Mouse (Mus musculus): ENCODE measurements around the gene Dazap2.
A peak's percentile ranks its signal among the peaks of the same experiment; 100 is the strongest.
"Not testable (repeated sequence)": the region's sequence is repeated elsewhere in the genome, so short reads cannot be mapped to it uniquely, and the experiment has no call there.

The Dazap2 gene

GRCm38 (mm10) chr15:100611951-100612350 is 3.2 kb upstream of the Dazap2 start:
- no peak for DNase-seq

GRCm38 (mm10) chr15:100612432-100612831 is 2.7 kb upstream of the Dazap2 start:
- DNase-seq: no peak

DNA sequence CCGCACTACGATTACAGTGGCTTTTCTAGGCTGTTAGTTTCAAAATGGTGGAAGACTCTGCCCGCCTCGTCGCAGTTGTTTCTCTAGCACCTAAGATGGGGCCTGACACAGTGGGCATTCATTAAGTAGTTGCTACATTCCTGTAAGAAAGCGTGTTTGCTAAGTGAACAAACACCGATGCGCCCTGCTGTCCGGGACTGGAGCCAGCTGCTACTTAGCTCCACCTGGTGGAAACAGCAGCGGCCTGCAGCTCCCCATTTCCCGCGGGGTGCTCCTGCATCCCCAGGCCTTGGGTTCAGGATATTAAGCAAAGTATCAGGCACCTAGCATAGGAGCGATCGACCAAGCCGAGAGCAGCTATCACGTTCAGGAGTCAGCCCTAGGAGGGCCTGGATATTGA is 1.6 kb upstream of the Dazap2 start:
- DNase-seq: peak; percentile 84

- DNase-seq: no peak
Observed at GRCm38 (mm10) chr15:100614218-100614995, 742 bp upstream of the Dazap2 start.

DNA sequence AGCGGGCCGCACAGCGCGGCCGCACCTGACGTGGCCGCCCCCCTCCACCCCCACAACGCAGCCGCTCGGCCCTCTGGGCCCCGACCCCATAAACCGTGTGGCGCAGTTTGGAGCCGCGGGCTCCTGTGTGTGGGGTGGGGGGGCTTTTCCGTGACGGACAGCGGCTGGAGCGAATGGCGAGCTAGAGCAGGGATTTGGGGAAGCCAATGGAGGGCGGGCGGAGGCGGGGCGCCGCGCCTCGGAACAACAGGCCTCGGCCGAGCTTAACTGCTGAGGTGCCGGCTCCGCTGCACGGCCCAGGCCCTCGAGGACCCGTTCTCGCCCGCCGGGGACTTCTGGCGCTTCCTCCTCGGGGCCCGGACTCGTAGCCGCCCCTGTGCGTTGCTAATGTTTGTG is 674 bp downstream of the Dazap2 start:
- DNase-seq: peak; percentile 94

DNA sequence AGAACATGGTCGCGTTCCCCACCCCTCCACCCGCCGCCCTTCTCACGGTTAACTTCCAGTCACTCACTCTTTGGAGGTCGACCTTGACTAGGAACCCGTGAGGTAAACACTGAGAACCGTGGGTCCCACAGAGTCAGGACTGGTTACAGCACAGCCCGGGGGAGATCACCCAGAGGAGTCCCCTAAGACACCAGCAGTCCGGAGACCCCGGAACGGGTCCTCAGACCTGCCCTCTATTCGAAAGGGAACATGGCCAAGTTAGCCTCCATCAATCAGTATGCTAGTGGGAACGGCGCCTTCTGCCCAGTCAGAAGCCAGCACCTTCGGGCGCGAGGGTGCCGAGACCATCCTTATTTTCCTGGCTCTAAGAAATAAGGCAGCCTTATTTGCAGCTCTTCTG is 1.1 kb downstream of the Dazap2 start:
- DNase-seq: no peak

DNA sequence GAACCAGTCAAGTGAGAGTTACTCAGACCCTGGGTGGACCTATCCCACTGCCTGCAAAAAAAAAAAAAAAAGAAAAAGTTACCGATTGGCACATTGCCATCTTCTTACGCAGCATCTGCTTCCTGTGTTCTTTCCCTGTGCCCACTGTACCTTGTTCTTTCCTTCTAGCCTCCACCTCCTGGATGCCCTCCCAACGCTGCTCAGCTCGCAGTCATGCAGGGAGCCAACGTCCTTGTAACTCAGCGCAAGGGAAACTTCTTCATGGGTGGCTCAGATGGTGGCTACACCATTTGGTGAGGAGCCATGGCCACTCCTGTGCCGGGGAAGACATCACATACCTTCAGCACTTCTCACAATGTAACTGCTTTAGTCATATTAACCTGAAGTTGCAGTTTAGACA is 4.1 kb downstream of the Dazap2 start:
- no peak for DNase-seq

GRCm38 (mm10) chr15:100621671-100622070 is 6.5 kb downstream of the Dazap2 start:
- DNase-seq: not testable (repeated sequence)

GRCm38 (mm10) chr15:100622164-100622563 is 7.0 kb downstream of the Dazap2 start:
- no peak for DNase-seq

- DNase-seq: no peak
Observed at GRCm38 (mm10) chr15:100623754-100624153, 8.6 kb downstream of the Dazap2 start.

DNA sequence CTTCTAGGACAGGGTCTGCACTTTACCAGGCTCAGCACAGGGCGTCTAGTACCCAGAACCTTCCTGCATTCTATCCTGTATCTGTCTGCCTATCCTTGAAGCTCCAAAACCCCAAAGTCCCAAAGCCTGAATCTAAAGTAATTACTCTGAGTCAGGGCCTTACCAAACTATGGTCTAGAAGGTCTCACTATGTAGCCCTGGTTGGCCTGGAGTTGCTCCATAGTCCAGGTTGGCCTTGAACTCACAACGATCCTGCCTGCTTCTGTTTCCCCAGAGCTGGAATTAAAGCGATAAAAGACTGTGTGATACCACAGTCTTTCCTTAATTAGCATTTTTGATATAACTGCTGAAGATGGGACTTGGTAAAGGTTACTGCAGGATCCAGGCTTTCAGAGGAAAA is 9.3 kb downstream of the Dazap2 start:
- DNase-seq: no peak

DNA sequence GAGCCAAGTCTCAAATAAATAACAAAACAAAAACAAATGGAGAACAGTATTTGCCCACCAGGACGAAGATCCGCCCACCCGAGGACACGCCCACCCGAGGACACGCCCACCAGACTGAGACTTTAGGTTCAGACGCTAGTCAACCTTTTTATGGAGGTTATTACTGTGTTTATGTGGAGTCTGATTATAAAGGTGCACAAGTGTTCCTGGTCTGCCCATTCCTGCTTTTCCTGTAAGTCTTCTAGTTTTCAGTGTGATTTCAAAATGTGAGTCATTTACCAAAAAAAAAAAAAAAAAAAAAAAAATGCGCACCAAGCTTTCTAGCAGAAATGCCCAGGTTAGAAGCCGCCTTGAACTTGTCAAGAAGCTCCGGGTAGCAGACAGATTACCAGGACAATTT is 12.1 kb downstream of the Dazap2 start:
- no peak for DNase-seq

- peak; percentile 27 for DNase-seq
Observed at GRCm38 (mm10) chr15:100627774-100628370, 12.7 kb downstream of the Dazap2 start.

- DNase-seq: peak; percentile 37
Observed at GRCm38 (mm10) chr15:100628797-100629196, 13.6 kb downstream of the Dazap2 start.

GRCm38 (mm10) chr15:100630126-100630525 is 15.0 kb downstream of the Dazap2 start:
- DNase-seq: no peak

GRCm38 (mm10) chr15:100631454-100632170 is 16.5 kb downstream of the Dazap2 start:
- no peak for DNase-seq

GRCm38 (mm10) chr15:100632323-100632722 is 17.2 kb downstream of the Dazap2 start:
- DNase-seq: no peak

GRCm38 (mm10) chr15:100633341-100633740 is 18.2 kb downstream of the Dazap2 start:
- no peak for DNase-seq

DNA sequence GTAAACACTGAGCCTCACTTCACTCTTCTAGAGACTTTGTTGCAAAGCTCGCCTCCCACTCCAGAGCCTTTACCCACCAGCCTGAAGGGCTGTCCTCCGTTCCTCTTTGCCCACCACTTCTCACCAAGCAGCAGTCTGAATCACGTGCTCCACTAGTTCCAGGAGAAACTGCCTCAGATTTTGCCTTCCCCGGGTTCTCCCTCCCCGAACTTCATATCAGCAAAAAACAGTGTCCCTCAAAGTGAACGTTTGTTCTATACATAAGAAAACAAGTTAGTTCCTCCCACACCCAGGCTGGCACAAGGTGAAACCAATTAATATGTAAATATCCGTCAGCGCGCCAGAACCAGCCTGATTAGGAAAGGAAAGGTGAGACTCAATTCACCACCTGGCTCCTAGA is 20.1 kb downstream of the Dazap2 start:
- no peak for DNase-seq

DNA sequence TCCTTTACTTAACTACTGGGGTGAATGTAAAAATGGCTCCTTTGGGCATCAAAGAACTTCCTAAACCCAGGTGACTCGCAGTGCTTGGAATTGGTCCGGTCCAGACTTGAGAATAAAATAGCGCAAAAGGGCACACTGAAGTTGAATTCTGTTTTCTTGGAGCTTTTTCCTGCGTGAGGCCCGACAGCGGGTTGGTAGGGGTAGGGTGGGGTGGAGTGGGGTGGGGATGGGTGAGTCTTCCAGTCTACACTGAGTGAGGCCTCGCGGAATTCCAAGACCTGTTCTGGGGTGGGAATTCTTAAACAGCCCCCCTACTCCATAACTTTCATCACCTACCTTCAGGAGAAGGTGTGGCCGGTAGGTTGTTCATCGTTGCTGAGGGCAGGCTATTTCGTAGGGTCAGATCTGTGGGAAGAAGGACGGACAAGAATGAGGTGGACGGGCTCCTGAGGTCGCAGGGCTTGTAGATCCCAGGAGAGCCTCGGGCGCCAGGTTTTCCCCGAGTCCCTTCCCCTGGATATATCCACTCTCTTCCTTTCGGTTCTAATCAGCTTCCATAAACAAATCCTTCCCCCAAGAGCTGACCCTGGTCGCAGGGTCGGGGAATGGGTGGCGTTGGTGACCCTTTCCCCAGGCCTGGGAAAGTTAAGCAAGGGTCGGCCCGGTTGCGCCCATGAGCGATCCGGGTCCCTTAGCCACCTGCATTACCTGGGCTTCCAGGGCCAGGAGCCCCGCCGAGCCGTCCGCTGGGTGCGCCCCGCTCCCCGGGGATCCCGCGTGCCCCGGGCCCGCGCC is 20.9 kb downstream of the Dazap2 start:
- DNase-seq: no peak

GRCm38 (mm10) chr15:100636700-100637501 is 21.8 kb downstream of the Dazap2 start, which contains the start of gene Smagp:
Gene Smagp, minus strand, starts transcription at chr15:100636940.
- DNase-seq: peak; percentile 60

DNA sequence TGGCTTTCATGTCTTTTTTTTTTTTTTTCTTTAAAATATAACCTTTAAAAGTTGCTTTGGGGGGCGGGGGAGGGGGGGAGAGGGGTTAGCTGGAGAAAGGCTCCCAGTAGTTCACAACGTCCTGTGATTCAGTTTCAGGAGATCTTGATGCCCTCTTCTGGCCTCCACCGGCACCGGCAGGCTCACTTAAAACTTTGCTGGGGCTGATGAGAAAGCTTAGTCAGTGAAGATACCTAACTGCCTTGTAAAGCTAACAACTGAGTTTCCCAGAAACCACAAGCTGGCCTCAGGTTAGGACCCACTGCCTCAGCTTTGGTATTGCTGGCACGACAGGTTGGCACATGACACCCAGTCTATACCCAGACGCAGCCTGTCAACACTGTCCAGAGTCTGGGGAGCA is 22.5 kb downstream of the Dazap2 start:
- DNase-seq: peak; percentile 53
